In genomic region chr15:77882297-77882696, GRCm38 (mm10) we compare ENCODE assay signal across 11 mouse cellular contexts. TPM values are rescaled to one million over a fixed set of nuclear protein-coding genes. Genes with fewer than 3 reads are reported as not detected.
A peak's percentile ranks its signal among the peaks of the same experiment; 100 is the strongest.
DNase-seq lines count a peak whose midpoint lies in the region; ATAC-seq and TF ChIP-seq lines count a peak whose summit lies in the region.
"Had no signal": no experiment of that assay in that cellular context is flagged by ENCODE, and none has a peak within 500 bp of the region (broad histone marks: within the 10 kb centered on the region; RNA-seq: fewer than 3 reads in every experiment).

No protein-coding gene starts in this region.

- peaks cover 9% of the 10 kb centered on the region for H3K79me3 ChIP-seq in C2C12 (ENCODE audit: low read depth)

- no peaks in the 10 kb centered on the region for H3K36me3 ChIP-seq in kidney, adult 2 months (ENCODE audit: control insufficient read depth, insufficient read depth, low read length)
- H3K36me3 ChIP-seq in C2C12 (ENCODE audit: control insufficient read depth, insufficient read depth) (no peaks in the 10 kb centered on the region), G1E (replicated peaks) (no peaks in the 10 kb centered on the region)
- no peaks in the 10 kb centered on the region for H3K36me3 ChIP-seq in limb, embryonic 13.5 days
- H3K36me3 ChIP-seq: hindbrain, embryonic 13.5 days; midbrain, embryonic 13.5 days had no signal

- no peak for DNase-seq in kidney, adult 2 months
- no peak for DNase-seq in kidney, adult 8-10 months
- DNase-seq in G1E (ENCODE audit: low spot score) = peak; percentile 29
- no peak for DNase-seq in left cerebral cortex, adult 11 months (ENCODE audit: low spot score)
- no peak for DNase-seq in T-cell, adult 2 months (ENCODE audit: low spot score)
- DNase-seq in retina, postnatal 1 day = no peak

- TF ChIP-seq CTCF in kidney, adult 2 months (conservative IDR thresholded peaks at IDR 0.05; ENCODE audit: insufficient read depth, insufficient read length, low read depth, low read length) = no peak
- TF ChIP-seq CTCF in C2C12 (IDR thresholded peaks at IDR 0.05; ENCODE audit: control insufficient read depth, insufficient read depth, insufficient read length) = no peak
- no peak for TF ChIP-seq CTCF in G1E (IDR thresholded peaks at IDR 0.05; ENCODE audit: low read depth, low read length)

- H3K9me3 ChIP-seq in G1E (replicated peaks) = no peaks in the 10 kb centered on the region
- no peaks in the 10 kb centered on the region for H3K9me3 ChIP-seq in limb, embryonic 13.5 days
- H3K9me3 ChIP-seq: hindbrain, embryonic 13.5 days; midbrain, embryonic 13.5 days had no signal

- 0 out of 2 replicates have a peak, but pooled peaks have one; percentile 17 for ATAC-seq in G1E (ENCODE audit: extremely low read depth, insufficient number of reproducible peaks, low FRiP score, poor library complexity, severe bottlenecking)
- ATAC-seq in limb, embryonic 13.5 days (ENCODE audit: low FRiP score, low read depth) = no peak
- ATAC-seq: forebrain, embryonic 16.5 days; midbrain, embryonic 13.5 days had no signal

- H3K27me3 ChIP-seq in kidney, adult 2 months (replicated peaks; ENCODE audit: control insufficient read depth, insufficient read depth, low read length) = no peaks in the 10 kb centered on the region
- no peaks in the 10 kb centered on the region for H3K27me3 ChIP-seq in C2C12 (ENCODE audit: control insufficient read depth, insufficient read depth, insufficient read length)
- peaks cover 3% of the 10 kb centered on the region; the same call in 1 of the 2 replicates for H3K27me3 ChIP-seq in G1E (ENCODE audit: insufficient read depth, low read length)
- H3K27me3 ChIP-seq in limb, embryonic 13.5 days = no peaks in the 10 kb centered on the region
- H3K27me3 ChIP-seq: hindbrain, embryonic 13.5 days; midbrain, embryonic 13.5 days had no signal

- TF ChIP-seq POLR2A in kidney, adult 2 months (IDR thresholded peaks at IDR 0.05; ENCODE audit: low read depth, low read length) = no peak

- H3K4me2 ChIP-seq in limb, embryonic 13.5 days (replicated peaks) = peak overlapping the region; percentile 41; the same call in 1 of the 2 replicates
- H3K4me2 ChIP-seq: hindbrain, embryonic 13.5 days; midbrain, embryonic 13.5 days had no signal

- H3K4me3 ChIP-seq in kidney, adult 2 months (ENCODE audit: insufficient read depth, low read depth, low read length) = no peak overlapping the region
- H3K4me3 ChIP-seq in C2C12 (ENCODE audit: insufficient read depth, poor library complexity, severe bottlenecking) = peak overlapping the region; percentile 27
- H3K4me3 ChIP-seq in G1E (ENCODE audit: low read depth, low read length) = peak overlapping the region; percentile 62; the same call in 1 of the 2 replicates
- no peak overlapping the region for H3K4me3 ChIP-seq in limb, embryonic 13.5 days
- H3K4me3 ChIP-seq: hindbrain, embryonic 13.5 days; midbrain, embryonic 13.5 days had no signal

- H3ac ChIP-seq in C2C12 (ENCODE audit: control insufficient read depth, insufficient read length, low read depth) = peak overlapping the region; percentile 46

- no peak overlapping the region; the same call in 1 of the 2 replicates for H3K9ac ChIP-seq in limb, embryonic 13.5 days
- H3K9ac ChIP-seq: hindbrain, embryonic 13.5 days; midbrain, embryonic 13.5 days had no signal

- peaks cover 27% of the 10 kb centered on the region for H3K79me2 ChIP-seq in C2C12 (ENCODE audit: control insufficient read depth, insufficient read depth)

- WGBS in kidney, adult 2 months = 67% methylated on average over 6 of the region's 6 CpGs
- 55% methylated on average over 6 of the region's 6 CpGs for WGBS in limb, embryonic 13.5 days

- peaks cover 4% of the 10 kb centered on the region; the same call in 1 of the 2 replicates for H3K4me1 ChIP-seq in kidney, adult 2 months (ENCODE audit: control insufficient read depth, insufficient read depth, low read length)
- H3K4me1 ChIP-seq in G1E (ENCODE audit: insufficient read depth, low read depth, low read length) = peaks cover 83% of the 10 kb centered on the region
- peaks cover 21% of the 10 kb centered on the region for H3K4me1 ChIP-seq in limb, embryonic 13.5 days
- H3K4me1 ChIP-seq: midbrain, embryonic 13.5 days had no signal

- H3K27ac ChIP-seq in kidney, adult 2 months (ENCODE audit: insufficient read depth, low read depth, low read length) = peak overlapping the region; percentile 61
- H3K27ac ChIP-seq in limb, embryonic 13.5 days = peak overlapping the region; percentile 55; the same call in 1 of the 2 replicates
- H3K27ac ChIP-seq: hindbrain, embryonic 13.5 days; midbrain, embryonic 13.5 days had no signal

TF ChIP-seq in C2C12, 6 proteins besides CTCF, POLR2A, EP300 and RAD21:
- TF ChIP-seq MYOD1 (IDR thresholded peaks at IDR 0.05; ENCODE audit: control insufficient read depth, insufficient read length, low read depth) = peak; percentile 5
- no peak for TF ChIP-seq FOSL1 (IDR thresholded peaks at IDR 0.05; ENCODE audit: insufficient read depth, low read length, poor library complexity, severe bottlenecking)
TF ChIP-seq in C2C12: peak in this region for 1.

RNA-seq across cellular contexts. Expression of gene Myh9, which starts 40.3 kb away (rescaled TPM):
- 57.7 and 64.1 TPM in 2 replicates for polyA plus RNA-seq in kidney, adult 2 months (2012; rRNA removed)
- polyA plus RNA-seq in C2C12 (2012; fragmentation: generic; extraction: Trizol) (580 TPM), G1E (2012) (197 and 198 TPM in 2 replicates)
- total RNA-seq in G1E (2014; fragmentation: Nextera tagmentation) (151 and 171 TPM in 2 replicates), G1E (2017) (94.4 and 132 TPM in 2 replicates)
- polyA plus RNA-seq in limb, embryonic 13.5 days (2015; fragmentation: Nextera tagmentation; extraction: Ambion mirVana) = 34.1 and 38.1 TPM in 2 replicates

RNA-seq across cellular contexts. Expression of gene Txn2, which starts 46.5 kb away (rescaled TPM):
- polyA plus RNA-seq in kidney, adult 2 months (2012; rRNA removed) = 396 and 408 TPM in 2 replicates
- polyA plus RNA-seq in C2C12 (2012; fragmentation: generic; extraction: Trizol) (371 TPM), G1E (2012) (283 and 349 TPM in 2 replicates)
- total RNA-seq in G1E (2014; fragmentation: Nextera tagmentation) (209 and 211 TPM in 2 replicates), G1E (2017) (53.8 and 62.8 TPM in 2 replicates)
- 237 and 238 TPM in 2 replicates for polyA plus RNA-seq in limb, embryonic 13.5 days (2015; fragmentation: Nextera tagmentation; extraction: Ambion mirVana)

Comparison
In these comparisons a context has a peak if more than half of its experiments do, and no peak if none do; other contexts are left out.
1. H3K4me3 ChIP-seq: peak in C2C12 (single experiment) and G1E (single experiment); none in kidney, adult 2 months (single experiment) and limb, embryonic 13.5 days (single experiment).